Mouse (Mus musculus): ENCODE results near the gene Cdx4. TPM values are rescaled to one million over a fixed set of nuclear protein-coding genes. Genes with fewer than 3 reads are reported as not detected.

Gene Cdx4
- total and polyA plus RNA-seq, 2 experiments from 2014 or later = not detected

DNA sequence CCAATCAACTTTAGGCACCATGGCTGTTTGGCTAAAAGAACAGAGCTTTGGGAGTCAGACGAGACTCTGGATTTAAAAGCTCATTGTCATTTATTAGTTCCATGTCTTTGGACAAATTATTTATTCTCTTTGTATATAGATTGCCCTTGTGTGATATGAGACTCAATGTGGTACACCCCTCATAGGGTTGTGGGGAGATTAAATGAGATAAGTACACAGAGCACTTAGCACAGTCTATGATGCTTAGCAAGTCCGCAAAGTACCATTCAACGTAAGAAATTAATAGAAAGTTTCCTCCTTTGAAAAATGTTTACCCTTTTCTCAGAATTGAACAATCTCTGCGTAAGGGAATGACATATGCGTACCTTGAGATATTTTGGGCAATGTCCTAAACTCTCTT is 34.6 kb downstream of the Cdx4 start:
- Histone ChIP-seq H3K27me3 (ENCODE audit: insufficient read depth, low read length) (no peaks in the 10 kb centered on the region; the same call in 1 of the 2 replicates), H3K27ac (ENCODE audit: low read depth, low read length) (no peak overlapping the region), H3K9ac (no peak overlapping the region), H3K4me2 (ENCODE audit: low read depth) (peak overlapping the region; percentile 53; the same call in 1 of the 2 replicates), H3K36me3 (ENCODE audit: insufficient read depth) (no peaks in the 10 kb centered on the region), H3K4me1 (ENCODE audit: insufficient read depth) (no peaks in the 10 kb centered on the region), H3K9me3 (ENCODE audit: low read length) (no peaks in the 10 kb centered on the region), H3K4me3 (ENCODE audit: low read depth, low read length) (peak overlapping the region; percentile 55)
- WGBS = 39% methylated on average over 5 of the region's 5 CpGs
- DNase-seq = no peak
- peak; percentile 21; the same call in 1 of the 2 replicates for ATAC-seq
- TF ChIP-seq CTCF (IDR thresholded peaks at IDR 0.05; ENCODE audit: low read depth) = no peak

DNA sequence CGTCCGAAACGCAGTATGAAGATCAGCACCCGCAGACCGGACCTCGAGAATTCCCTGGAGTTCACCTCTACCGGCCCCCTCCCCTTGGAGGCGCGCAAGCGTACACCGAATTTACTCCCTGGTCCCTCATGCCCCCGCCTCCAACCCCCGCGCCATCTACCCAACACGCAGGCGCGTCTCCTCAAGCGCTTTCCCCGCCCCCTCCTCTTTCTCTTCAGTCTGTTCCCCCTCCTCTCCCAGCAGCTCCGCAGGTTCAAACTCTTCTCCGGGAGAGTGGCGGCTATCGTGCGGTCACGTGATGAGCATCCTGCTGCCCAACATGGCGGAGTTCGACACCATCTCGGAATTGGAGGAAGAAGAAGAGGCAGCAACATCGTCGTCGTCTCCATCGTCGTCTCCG is 35.1 kb downstream of the Cdx4 start, which contains the start of gene Chic1:
Chic1 (plus strand) TSS at position 190 of the 400 bp plus-strand sequence.
- H3K36me3 ChIP-seq (ENCODE audit: insufficient read depth) = no peaks in the 10 kb centered on the region
- peak within 1 kb of the TSS; percentile 73 for H3K9ac ChIP-seq
- DNase-seq = peak; percentile 91
- 19% methylated on average over 34 of the region's 34 CpGs for WGBS
- no peak for TF ChIP-seq CTCF (IDR thresholded peaks at IDR 0.05; ENCODE audit: low read depth)
- peak within 1 kb of the TSS; percentile 55 for H3K4me3 ChIP-seq (ENCODE audit: low read depth, low read length)
- no peaks in the 10 kb centered on the region for H3K4me1 ChIP-seq (ENCODE audit: insufficient read depth)
- H3K4me2 ChIP-seq (ENCODE audit: low read depth) = peak within 1 kb of the TSS; percentile 53
- H3K9me3 ChIP-seq (ENCODE audit: low read length) = no peaks in the 10 kb centered on the region
- H3K27ac ChIP-seq (ENCODE audit: low read depth, low read length) = peak within 1 kb of the TSS; percentile 70
- ATAC-seq = peak; percentile 98
- H3K27me3 ChIP-seq (ENCODE audit: insufficient read depth, low read length) = no peaks in the 10 kb centered on the region; the same call in 1 of the 2 replicates

DNA sequence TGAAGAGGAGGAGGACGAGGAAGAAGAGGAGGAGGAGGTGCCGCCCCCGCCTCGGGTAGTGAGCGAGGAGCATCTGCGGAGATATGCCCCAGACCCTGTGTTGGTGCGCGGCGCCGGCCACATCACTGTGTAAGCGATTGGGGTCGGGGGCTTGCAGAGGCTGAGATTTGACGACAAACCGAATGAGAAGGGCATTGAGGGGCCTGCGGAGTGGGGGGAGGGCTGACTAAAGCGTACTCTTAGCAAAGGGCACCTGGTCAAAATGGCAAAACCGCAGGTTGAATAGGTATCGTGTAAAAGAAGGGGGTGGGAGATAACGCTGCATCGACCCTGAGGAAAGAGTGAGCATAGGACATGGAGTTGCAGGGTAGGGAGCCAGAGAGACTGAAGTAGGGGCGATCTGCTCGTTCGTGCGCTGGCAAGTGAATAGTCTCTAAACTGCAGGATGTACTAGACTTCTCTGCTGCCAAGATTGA is 35.6 kb downstream of the Cdx4 start:
- Histone ChIP-seq H3K36me3 (ENCODE audit: insufficient read depth) (no peaks in the 10 kb centered on the region), H3K4me2 (ENCODE audit: low read depth) (peak overlapping the region; percentile 53), H3K4me1 (ENCODE audit: insufficient read depth) (no peaks in the 10 kb centered on the region), H3K4me3 (ENCODE audit: low read depth, low read length) (peak overlapping the region; percentile 55), H3K27ac (ENCODE audit: low read depth, low read length) (peak overlapping the region; percentile 70), H3K9me3 (ENCODE audit: low read length) (no peaks in the 10 kb centered on the region), H3K27me3 (ENCODE audit: insufficient read depth, low read length) (no peaks in the 10 kb centered on the region), H3K9ac (peak overlapping the region; percentile 73)
- 17% methylated on average over 24 of the region's 24 CpGs for WGBS
- peak; percentile 49 for DNase-seq
- peak; percentile 70 for ATAC-seq
- no peak for TF ChIP-seq CTCF (IDR thresholded peaks at IDR 0.05; ENCODE audit: low read depth)

DNA sequence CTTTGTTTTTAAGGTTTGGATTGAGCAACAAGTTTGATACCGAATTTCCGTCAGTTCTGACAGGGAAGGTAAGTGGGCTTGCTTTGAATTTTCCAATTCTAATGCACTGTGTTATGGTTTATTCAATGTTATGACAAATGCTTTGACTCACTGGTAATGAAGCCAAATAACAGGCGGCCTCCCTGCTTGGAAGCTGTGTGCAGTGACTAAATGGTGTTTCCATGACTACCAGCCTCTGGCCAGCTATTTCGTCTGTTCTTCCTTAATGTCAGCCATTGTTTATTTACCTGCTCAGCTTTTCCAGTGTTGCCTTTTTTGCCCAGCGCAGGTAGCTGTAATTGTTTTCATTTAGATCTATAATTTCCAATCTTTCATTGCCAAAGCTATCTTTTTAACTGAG is 45.0 kb downstream of the Cdx4 start:
- Histone ChIP-seq H3K4me2 (ENCODE audit: low read depth) (no peak overlapping the region), H3K4me3 (ENCODE audit: low read depth, low read length) (no peak overlapping the region), H3K9me3 (ENCODE audit: low read length) (no peaks in the 10 kb centered on the region), H3K4me1 (ENCODE audit: insufficient read depth) (no peaks in the 10 kb centered on the region), H3K36me3 (ENCODE audit: insufficient read depth) (no peaks in the 10 kb centered on the region), H3K9ac (no peak overlapping the region), H3K27me3 (ENCODE audit: insufficient read depth, low read length) (no peaks in the 10 kb centered on the region; the same call in 1 of the 2 replicates), H3K27ac (ENCODE audit: low read depth, low read length) (no peak overlapping the region)
- WGBS = 36% methylated on average over 5 of the region's 5 CpGs
- no peak for TF ChIP-seq CTCF (IDR thresholded peaks at IDR 0.05; ENCODE audit: low read depth)
- ATAC-seq (no peak), DNase-seq (peak; percentile 22)

DNA sequence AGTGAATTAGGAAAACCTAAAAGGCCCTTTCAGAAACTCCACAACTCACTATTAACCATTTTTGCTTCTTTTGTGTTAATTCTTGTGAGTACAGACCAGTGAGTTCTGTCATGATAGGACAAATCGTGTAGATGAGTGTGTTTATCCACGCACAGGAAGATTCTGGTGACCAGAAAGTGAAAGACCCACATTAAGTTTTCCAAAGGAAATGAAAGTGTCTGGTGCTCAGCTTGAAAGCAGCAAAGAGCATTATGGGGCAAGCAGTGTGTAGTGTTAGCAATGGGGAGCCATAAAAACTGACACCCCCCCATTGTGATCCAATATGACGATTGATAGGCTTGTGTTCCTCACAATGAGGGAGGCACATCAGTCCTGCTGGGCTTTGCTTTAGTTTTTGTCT is 47.5 kb downstream of the Cdx4 start:
- Histone ChIP-seq H3K9ac (no peak overlapping the region), H3K36me3 (ENCODE audit: insufficient read depth) (no peaks in the 10 kb centered on the region), H3K4me2 (ENCODE audit: low read depth) (no peak overlapping the region), H3K4me3 (ENCODE audit: low read depth, low read length) (no peak overlapping the region), H3K4me1 (ENCODE audit: insufficient read depth) (no peaks in the 10 kb centered on the region), H3K27me3 (ENCODE audit: insufficient read depth, low read length) (no peaks in the 10 kb centered on the region; the same call in 1 of the 2 replicates), H3K27ac (ENCODE audit: low read depth, low read length) (no peak overlapping the region), H3K9me3 (ENCODE audit: low read length) (no peaks in the 10 kb centered on the region)
- ATAC-seq (no peak), DNase-seq (no peak)
- TF ChIP-seq CTCF (IDR thresholded peaks at IDR 0.05; ENCODE audit: low read depth) = no peak
- 60% methylated on average over 3 of the region's 3 CpGs for WGBS

DNA sequence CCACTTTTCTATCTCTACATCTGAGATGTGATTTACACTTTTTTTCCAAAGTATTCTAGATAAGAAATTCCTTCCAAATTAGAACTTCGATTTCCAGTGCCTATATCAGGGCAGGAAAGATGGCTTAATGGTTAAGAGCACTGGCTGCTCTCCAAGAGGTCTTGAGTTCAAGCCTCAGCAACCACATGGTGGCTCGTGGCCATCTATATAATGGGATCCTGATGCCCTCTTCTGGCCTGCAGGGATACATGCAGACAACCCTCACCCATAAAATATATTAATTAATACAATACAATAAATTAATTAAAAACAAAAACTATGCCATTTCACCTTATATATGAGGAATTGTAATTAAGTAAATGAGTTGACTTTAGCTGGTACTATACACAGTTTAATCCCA is 50.0 kb downstream of the Cdx4 start:
- no peak for TF ChIP-seq CTCF (IDR thresholded peaks at IDR 0.05; ENCODE audit: low read depth)
- H3K4me2 ChIP-seq (ENCODE audit: low read depth) = no peak overlapping the region
- no peaks in the 10 kb centered on the region for H3K36me3 ChIP-seq (ENCODE audit: insufficient read depth)
- H3K27me3 ChIP-seq (ENCODE audit: insufficient read depth, low read length) = no peaks in the 10 kb centered on the region; the same call in 1 of the 2 replicates
- no peak for DNase-seq
- H3K4me3 ChIP-seq (ENCODE audit: low read depth, low read length) = no peak overlapping the region
- WGBS = 66% methylated on average over 2 of the region's 2 CpGs
- no peak overlapping the region for H3K27ac ChIP-seq (ENCODE audit: low read depth, low read length)
- H3K9ac ChIP-seq = no peak overlapping the region
- ATAC-seq = no peak
- no peaks in the 10 kb centered on the region for H3K4me1 ChIP-seq (ENCODE audit: insufficient read depth)
- no peaks in the 10 kb centered on the region for H3K9me3 ChIP-seq (ENCODE audit: low read length)

DNA sequence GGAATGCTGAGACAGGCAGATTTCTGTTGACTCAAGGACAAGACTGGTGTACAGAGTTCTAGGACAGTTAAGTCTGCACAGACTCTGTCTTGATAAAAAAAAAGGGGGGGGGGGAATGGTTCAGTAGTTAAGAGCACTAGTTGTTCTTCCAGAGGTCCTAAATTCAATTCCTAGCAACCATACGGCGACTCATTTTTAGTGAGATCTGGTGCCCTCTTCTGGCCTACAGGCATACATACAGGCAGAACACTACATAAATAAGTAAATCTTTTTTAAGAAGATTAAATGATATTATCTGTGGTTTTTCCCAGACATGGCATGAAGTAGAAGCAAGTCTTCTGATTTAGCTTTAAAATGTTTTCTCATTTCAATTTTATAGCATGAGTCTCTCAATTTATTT is 50.4 kb downstream of the Cdx4 start:
- Histone ChIP-seq H3K4me2 (ENCODE audit: low read depth) (no peak overlapping the region), H3K27ac (ENCODE audit: low read depth, low read length) (no peak overlapping the region), H3K36me3 (ENCODE audit: insufficient read depth) (no peaks in the 10 kb centered on the region), H3K9me3 (ENCODE audit: low read length) (no peaks in the 10 kb centered on the region), H3K27me3 (ENCODE audit: insufficient read depth, low read length) (no peaks in the 10 kb centered on the region; the same call in 1 of the 2 replicates), H3K4me3 (ENCODE audit: low read depth, low read length) (no peak overlapping the region), H3K9ac (no peak overlapping the region), H3K4me1 (ENCODE audit: insufficient read depth) (no peaks in the 10 kb centered on the region)
- TF ChIP-seq CTCF (IDR thresholded peaks at IDR 0.05; ENCODE audit: low read depth) = peak; percentile 52
- ATAC-seq (peak; percentile 27; the same call in 1 of the 2 replicates), DNase-seq (peak; percentile 18)
- WGBS = 26% methylated on average over 2 of the region's 2 CpGs

All from forebrain, postnatal 0 days (tissue).